Mouse (Mus musculus) liver, adult 2 months (tissue): Measurements from ENCODE around the gene C5ar2.

Source experiments
- CTCF ChIP-seq: fragments of 200-500 bp; IDR thresholded peaks from 2 replicates; pipeline ENCODE4 v1.5.1; 2011; ENCODE audit warnings: low read depth, low read length, control low read depth
- POLR2A ChIP-seq: fragments of 200-500 bp; IDR thresholded peaks from 2 replicates; pipeline ENCODE4 v1.6.1; 2011; ENCODE audit warnings: low read length, control low read depth; ENCODE audit not compliant: insufficient read depth; ENCODE audit errors: extremely low read depth

- TF ChIP-seq CTCF: no peak
- no peak for TF ChIP-seq POLR2A
These were observed at the start of gene C5ar2 for GRCm38 (mm10) chr7:16244067-16244466.
